Mouse (Mus musculus) embryonic facial prominence, embryonic 11.5 days (tissue): ENCODE measurements around the gene Itga1. TPM values are rescaled to one million over a fixed set of nuclear protein-coding genes. Genes with fewer than 3 reads are reported as not detected.

Experiments
- ATAC-seq: fragments of 200-750 bp; cut with Nextera tagmentation; replicated peaks from 2 replicates; pipeline ENCODE4 v1.8.0; 2017; ENCODE audit warnings: low read depth; ENCODE audit not compliant: insufficient number of reproducible peaks, low FRiP score, low TSS enrichment
- DNase-seq: peaks from one replicate; pipeline ENCODE4 v3.0.0-alpha.2; 2015; ENCODE audit warnings: low spot score
- H3K27ac ChIP-seq: fragments of 300-500 bp; sonication (generic); replicated peaks from 2 replicates; pipeline ENCODE4 v1.5.1; 2014; ENCODE audit warnings: mild to moderate bottlenecking, low read depth, low read length, control low read depth
- H3K27me3 ChIP-seq: fragments of 300-500 bp; sonication (generic); 2 replicates; pipeline ENCODE4 v1.6.1; 2014; ENCODE audit warnings: mild to moderate bottlenecking, low read length, moderate library complexity, mixed read lengths; ENCODE audit not compliant: control insufficient read depth, insufficient read depth
- H3K36me3 ChIP-seq: fragments of 300-500 bp; sonication (generic); replicated peaks from 2 replicates; pipeline ENCODE4 v1.6.1; 2014; ENCODE audit warnings: low read depth, mild to moderate bottlenecking, low read length, moderate library complexity, mixed read lengths; ENCODE audit not compliant: control insufficient read depth, insufficient read depth
- H3K4me1 ChIP-seq: fragments of 300-500 bp; sonication (generic); 2 replicates; pipeline ENCODE4 v1.6.1; 2014; ENCODE audit warnings: low read length, mixed read lengths; ENCODE audit not compliant: control insufficient read depth, insufficient read depth
- H3K4me2 ChIP-seq: fragments of 300-500 bp; sonication (generic); 2 replicates; pipeline ENCODE4 v1.6.1; 2014; ENCODE audit warnings: low read depth, mild to moderate bottlenecking, control low read depth, low read length, moderate library complexity
- H3K4me3 ChIP-seq: fragments of 300-500 bp; sonication (generic); 2 replicates; pipeline ENCODE4 v1.5.1; 2014; ENCODE audit warnings: low read depth, low read length, control low read depth
- H3K9ac ChIP-seq: fragments of 300-500 bp; sonication (generic); replicated peaks from 2 replicates; pipeline ENCODE4 v1.6.1; 2014; ENCODE audit warnings: mild to moderate bottlenecking, control low read depth, low read length
- H3K9me3 ChIP-seq: fragments of 300-500 bp; sonication (generic); replicated peaks from 2 replicates; pipeline ENCODE4 v1.6.1; 2016; ENCODE audit warnings: mild to moderate bottlenecking, low read length, inconsistent platforms, mixed read lengths; ENCODE audit not compliant: control insufficient read depth
- WGBS: fragments of 180-500 bp; shearing (Covaris S2); extraction: QIAGEN DNeasy Blood & Tissue Kit; methylation state at CpG from one replicate; pipeline ENCODE4 v1.1.7; 2014; 5-methylcytosine and 5-hydroxymethylcytosine counted together
- polyA plus RNA-seq: library from polyadenylated mRNA; unstranded; fragments of >200 nt; fragmentation: Nextera tagmentation; extraction: Ambion mirVana; gene quantifications from 2 replicates; pipeline ENCODE4 v1.2.1, GENCODE M21; 2014

Itga1 gene
- polyA plus RNA-seq, 1 experiment from 2014 or later = 2.6 TPM

DNA sequence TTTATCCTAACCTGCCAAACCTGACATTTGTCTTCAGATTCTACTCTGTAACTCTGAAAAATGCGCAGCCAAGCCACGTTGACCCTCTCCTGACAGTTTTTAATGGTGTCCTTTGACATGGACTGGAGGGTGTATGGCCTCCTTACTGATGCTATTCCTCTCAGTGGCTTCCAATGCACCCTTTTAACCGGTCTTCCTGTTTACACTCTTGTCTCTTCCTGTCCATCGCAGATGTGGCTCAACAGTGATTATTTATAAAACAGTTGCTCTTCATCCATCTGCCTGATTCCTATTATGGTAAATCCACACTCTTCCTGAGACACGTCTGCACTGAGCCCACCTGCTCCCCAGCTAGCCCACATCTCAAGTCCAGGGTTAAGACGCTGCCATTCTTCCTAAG is 15.8 kb downstream of the Itga1 start:
- no peak overlapping the region for H3K27ac ChIP-seq
- H3K9me3 ChIP-seq = no peaks in the 10 kb centered on the region
- WGBS = 92% methylated on average over 6 of the region's 6 CpGs
- H3K27me3 ChIP-seq = no peaks in the 10 kb centered on the region
- ATAC-seq = no peak
- DNase-seq = no peak
- peaks cover 5% of the 10 kb centered on the region for H3K36me3 ChIP-seq
- no peak overlapping the region for H3K4me3 ChIP-seq
- no peaks in the 10 kb centered on the region for H3K4me1 ChIP-seq
- H3K9ac ChIP-seq = no peak overlapping the region
- no peak overlapping the region for H3K4me2 ChIP-seq

GRCm38 (mm10) chr13:115082339-115082738 is 19.4 kb downstream of the Itga1 start:
- DNase-seq (no peak), ATAC-seq (no peak)
- Histone ChIP-seq H3K4me1 (no peaks in the 10 kb centered on the region), H3K36me3 (no peaks in the 10 kb centered on the region; the same call in 1 of the 2 replicates), H3K9ac (no peak overlapping the region), H3K4me2 (no peak overlapping the region), H3K4me3 (no peak overlapping the region), H3K27me3 (no peaks in the 10 kb centered on the region), H3K27ac (no peak overlapping the region), H3K9me3 (no peaks in the 10 kb centered on the region)
- 87% methylated on average over 7 of the region's 7 CpGs for WGBS

DNA sequence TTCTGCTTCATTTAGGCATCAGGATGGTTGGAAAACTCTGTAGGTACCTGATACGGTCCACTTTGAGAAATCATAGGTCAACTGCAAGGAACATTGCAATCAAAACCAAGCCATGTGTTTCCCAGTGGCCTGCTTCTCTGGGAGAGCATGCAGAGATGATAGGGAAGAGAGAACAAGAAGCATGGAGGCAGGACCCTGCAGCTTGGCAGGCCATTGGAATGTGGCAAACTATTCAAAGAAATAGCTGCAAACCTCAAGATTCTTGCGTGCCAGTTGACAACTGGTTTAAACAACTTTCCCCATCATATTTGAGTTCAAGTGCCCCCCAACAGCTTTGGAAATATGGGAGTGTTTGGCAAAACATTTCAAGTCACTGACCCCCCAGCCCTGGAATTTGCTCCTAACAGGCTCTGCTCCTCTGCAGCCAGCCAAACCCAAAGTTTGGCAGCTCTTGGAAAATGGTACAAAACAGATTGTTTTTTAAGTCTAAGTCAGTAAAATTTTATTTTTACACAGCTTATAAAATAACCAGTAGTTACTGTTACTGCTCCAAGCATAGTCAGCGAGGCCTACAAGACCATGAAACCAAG is 21.7 kb downstream of the Itga1 start:
- Histone ChIP-seq H3K27ac (no peak overlapping the region), H3K36me3 (no peaks in the 10 kb centered on the region), H3K27me3 (no peaks in the 10 kb centered on the region), H3K4me3 (no peak overlapping the region), H3K9me3 (no peaks in the 10 kb centered on the region), H3K9ac (no peak overlapping the region), H3K4me2 (no peak overlapping the region), H3K4me1 (no peaks in the 10 kb centered on the region)
- no peak for DNase-seq
- no peak for ATAC-seq
- 87% methylated on average over 3 of the region's 3 CpGs for WGBS

GRCm38 (mm10) chr13:115078997-115079685 is 22.6 kb downstream of the Itga1 start:
- Histone ChIP-seq H3K27ac (no peak overlapping the region), H3K9ac (no peak overlapping the region), H3K4me2 (no peak overlapping the region), H3K36me3 (no peaks in the 10 kb centered on the region), H3K4me3 (no peak overlapping the region), H3K4me1 (no peaks in the 10 kb centered on the region), H3K9me3 (no peaks in the 10 kb centered on the region), H3K27me3 (no peaks in the 10 kb centered on the region)
- WGBS = 87% methylated on average over 6 of the region's 6 CpGs
- DNase-seq (no peak), ATAC-seq (no peak)

DNA sequence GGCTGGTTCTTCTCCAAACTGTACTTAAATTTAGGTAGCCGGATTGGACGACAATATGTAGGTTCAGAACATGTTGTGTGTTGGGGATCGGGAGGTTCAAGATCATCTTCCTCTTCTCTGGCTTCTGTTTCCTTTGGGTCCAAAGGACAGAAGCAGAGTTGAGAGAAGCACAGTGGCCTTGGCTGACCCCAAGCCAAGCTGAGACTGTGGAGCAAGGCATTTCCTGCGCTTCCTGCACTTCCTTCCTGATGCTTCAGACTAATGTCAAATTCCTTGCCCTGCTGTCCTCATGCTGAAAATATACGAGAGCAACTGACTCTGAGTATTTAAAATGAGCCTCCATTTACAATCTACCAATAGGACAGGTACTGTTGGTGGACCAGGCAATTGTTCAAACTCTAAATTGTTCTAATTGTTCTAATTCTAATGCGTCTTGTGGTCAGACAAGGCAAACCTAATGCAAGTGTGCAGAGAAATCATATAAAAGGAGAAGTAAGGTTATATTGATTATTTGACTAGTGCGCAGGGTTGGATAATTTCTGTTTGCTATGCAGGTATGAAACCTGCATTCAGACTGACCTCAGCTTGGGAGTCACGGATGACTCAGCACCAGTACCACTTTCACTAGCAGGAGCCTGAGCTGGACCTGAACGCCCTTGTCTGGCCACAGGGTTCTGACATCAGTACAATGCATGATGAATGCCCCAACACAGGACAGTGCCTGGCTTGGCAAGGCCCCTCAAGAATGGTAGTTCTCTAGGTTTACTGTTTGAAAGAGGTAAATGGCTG is 24.2 kb downstream of the Itga1 start:
- WGBS = 84% methylated on average over 9 of the region's 9 CpGs
- H3K36me3 ChIP-seq = no peaks in the 10 kb centered on the region
- no peak for ATAC-seq
- H3K4me1 ChIP-seq = no peaks in the 10 kb centered on the region
- H3K9me3 ChIP-seq = no peaks in the 10 kb centered on the region
- DNase-seq = no peak
- H3K4me2 ChIP-seq = no peak overlapping the region
- H3K27ac ChIP-seq = no peak overlapping the region
- H3K4me3 ChIP-seq = no peak overlapping the region
- H3K27me3 ChIP-seq = no peaks in the 10 kb centered on the region
- H3K9ac ChIP-seq = no peak overlapping the region

- no peak overlapping the region for H3K9ac ChIP-seq
- H3K4me3 ChIP-seq = no peak overlapping the region
- WGBS = 97% methylated on average over 6 of the region's 6 CpGs
- ATAC-seq (no peak), DNase-seq (no peak)
- no peak overlapping the region for H3K27ac ChIP-seq
- no peak overlapping the region for H3K4me2 ChIP-seq
- H3K27me3 ChIP-seq = no peaks in the 10 kb centered on the region
- H3K9me3 ChIP-seq = no peaks in the 10 kb centered on the region
- no peaks in the 10 kb centered on the region for H3K36me3 ChIP-seq
- H3K4me1 ChIP-seq = no peaks in the 10 kb centered on the region
Measured at GRCm38 (mm10) chr13:115072386-115072785, 29.4 kb downstream of the Itga1 start.

DNA sequence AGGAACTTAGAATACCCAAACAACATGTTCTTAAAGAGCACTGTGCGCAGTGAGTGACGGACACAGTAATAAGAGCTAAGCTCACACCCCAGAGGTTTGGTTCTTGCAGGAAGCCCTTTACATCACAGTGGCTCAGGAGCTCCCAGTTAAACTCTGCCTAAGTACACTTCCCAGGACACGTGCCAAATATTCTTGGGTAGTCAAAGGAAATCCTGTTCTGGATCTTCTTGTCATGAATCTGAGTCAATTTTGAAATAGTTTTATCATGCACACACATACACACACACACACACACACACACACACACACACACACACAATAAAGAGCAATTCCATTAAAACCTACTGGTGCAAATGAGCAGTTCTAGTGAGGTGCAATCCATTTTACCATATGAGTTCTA is 30.3 kb downstream of the Itga1 start:
- Histone ChIP-seq H3K9ac (no peak overlapping the region), H3K4me3 (no peak overlapping the region), H3K36me3 (no peaks in the 10 kb centered on the region), H3K4me2 (no peak overlapping the region), H3K4me1 (no peaks in the 10 kb centered on the region), H3K27me3 (no peaks in the 10 kb centered on the region), H3K27ac (no peak overlapping the region), H3K9me3 (no peaks in the 10 kb centered on the region)
- DNase-seq (no peak), ATAC-seq (no peak)
- 74% methylated on average over 3 of the region's 3 CpGs for WGBS

DNA sequence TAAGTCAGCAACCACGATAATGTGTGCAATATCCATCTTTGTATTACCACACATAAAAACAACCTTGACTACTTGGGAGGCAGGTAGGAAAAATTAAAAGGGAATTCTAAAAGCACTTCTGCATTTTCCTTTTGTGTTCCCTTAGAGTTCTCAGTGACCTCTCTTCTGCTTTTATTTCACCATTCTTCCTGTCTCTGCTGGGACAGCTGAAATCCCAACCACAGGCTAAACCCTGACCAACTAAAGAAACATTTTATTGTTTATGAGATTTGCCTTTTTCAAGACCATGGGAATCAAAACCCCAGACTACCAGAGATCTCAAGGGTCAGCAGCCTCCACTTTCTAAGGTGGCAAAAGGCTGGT is 33.8 kb downstream of the Itga1 start:
- H3K27ac ChIP-seq = no peak overlapping the region
- no peak for ATAC-seq
- no peaks in the 10 kb centered on the region for H3K27me3 ChIP-seq
- no peak overlapping the region for H3K4me3 ChIP-seq
- H3K9ac ChIP-seq = no peak overlapping the region
- no peaks in the 10 kb centered on the region for H3K4me1 ChIP-seq
- whole genome bisulfite sequencing = 89% methylated on average over 1 of the region's 1 CpGs
- no peaks in the 10 kb centered on the region for H3K9me3 ChIP-seq
- no peaks in the 10 kb centered on the region for H3K36me3 ChIP-seq
- no peak for DNase-seq
- H3K4me2 ChIP-seq = no peak overlapping the region
